Mouse (Mus musculus): ENCODE results near the gene Ppp1ca. TPM values are rescaled to one million over a fixed set of nuclear protein-coding genes. Genes with fewer than 3 reads are reported as not detected.

Gene Ppp1ca
- polyA plus RNA-seq, 1 experiment from 2014 or later, result 727 TPM

DNA sequence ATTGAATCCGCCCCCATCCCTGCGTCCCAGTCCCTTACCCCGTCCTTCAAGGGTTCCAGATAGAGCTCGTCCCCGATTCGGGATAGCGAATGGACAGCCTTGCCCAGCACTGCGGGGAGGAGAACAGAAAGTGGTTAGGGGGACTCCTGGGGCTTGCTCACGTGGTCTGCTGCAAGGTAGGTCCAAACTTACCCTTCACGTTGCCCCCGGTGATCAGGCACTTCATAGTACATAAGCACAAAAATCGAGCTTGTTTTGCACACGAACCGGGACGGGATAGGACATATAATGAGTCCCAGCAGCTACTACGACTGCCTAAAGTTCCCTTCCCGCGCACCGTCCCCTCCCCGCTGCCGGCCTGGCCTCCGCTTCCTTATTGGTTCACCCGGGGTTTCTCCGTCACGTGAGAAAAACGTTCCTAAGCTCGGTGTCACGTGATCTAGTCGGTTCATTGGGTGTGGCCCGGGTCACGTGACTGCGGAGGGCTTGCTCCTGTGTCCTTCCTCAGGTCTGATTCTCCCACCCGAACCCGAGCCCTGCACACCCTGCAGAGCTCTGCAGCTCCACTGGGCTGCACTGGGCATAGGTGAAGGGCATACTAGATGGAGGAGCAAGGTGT lies 9.5 kb downstream of the Ppp1ca start, which contains the start of gene Rad9a:
TSS of gene Rad9a (minus strand) at position 372 of the 619 bp plus-strand sequence.
- Histone ChIP-seq H3K36me3 (ENCODE audit: control insufficient read depth, insufficient read depth, low read length) (no peaks in the 10 kb centered on the region), H3K9me3 (replicated peaks; ENCODE audit: control insufficient read depth, low read length) (no peaks in the 10 kb centered on the region), H3K9ac (ENCODE audit: low read length) (peak within 1 kb of the TSS; percentile 88), H3K4me3 (replicated peaks; ENCODE audit: low read length) (peak within 1 kb of the TSS; percentile 81), H3K4me1 (ENCODE audit: control insufficient read depth, insufficient read depth, low read length) (peaks cover 22% of the 10 kb centered on the region), H3K27ac (ENCODE audit: low read length) (peak within 1 kb of the TSS; percentile 73), H3K27me3 (ENCODE audit: control insufficient read depth, insufficient read depth, low read length) (no peaks in the 10 kb centered on the region), H3K4me2 (ENCODE audit: low read depth, low read length) (peak within 1 kb of the TSS; percentile 100)
- under 1% methylated on average over 34 of the region's 34 CpGs for WGBS
- peak; percentile 85 for ATAC-seq (ENCODE audit: insufficient read depth, low FRiP score)

DNA sequence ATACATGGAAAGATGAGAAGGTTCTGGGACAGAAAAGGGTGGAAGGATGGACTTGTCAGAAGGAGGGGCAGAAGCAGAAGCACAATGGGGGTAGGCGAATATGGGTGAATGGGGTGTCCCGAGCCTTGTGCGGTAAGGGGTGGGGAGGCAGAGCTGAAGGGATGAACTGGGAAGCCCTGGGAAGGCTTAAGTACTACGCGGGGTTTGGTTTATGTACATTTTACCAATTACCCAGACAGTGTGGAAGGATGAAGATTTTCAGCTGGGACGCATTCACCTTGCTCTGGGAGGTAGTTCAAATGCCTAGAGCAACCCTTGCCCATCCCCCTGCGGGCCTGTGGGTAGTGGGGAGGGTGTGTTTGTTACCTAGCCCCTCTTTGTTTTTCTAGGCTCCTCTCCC lies 10.3 kb downstream of the Ppp1ca start:
- Histone ChIP-seq H3K9ac (ENCODE audit: low read length) (peak overlapping the region; percentile 88), H3K27me3 (ENCODE audit: control insufficient read depth, insufficient read depth, low read length) (no peaks in the 10 kb centered on the region), H3K4me2 (ENCODE audit: low read depth, low read length) (peak overlapping the region; percentile 100), H3K36me3 (ENCODE audit: control insufficient read depth, insufficient read depth, low read length) (no peaks in the 10 kb centered on the region), H3K4me3 (replicated peaks; ENCODE audit: low read length) (peak overlapping the region; percentile 81), H3K4me1 (ENCODE audit: control insufficient read depth, insufficient read depth, low read length) (peaks cover 22% of the 10 kb centered on the region), H3K27ac (ENCODE audit: low read length) (0 out of 2 replicates have a peak overlapping the region, but pooled peaks have one; percentile 59), H3K9me3 (replicated peaks; ENCODE audit: control insufficient read depth, low read length) (no peaks in the 10 kb centered on the region)
- ATAC-seq (ENCODE audit: insufficient read depth, low FRiP score), result no peak
- 28% methylated on average over 7 of the region's 7 CpGs for WGBS

DNA sequence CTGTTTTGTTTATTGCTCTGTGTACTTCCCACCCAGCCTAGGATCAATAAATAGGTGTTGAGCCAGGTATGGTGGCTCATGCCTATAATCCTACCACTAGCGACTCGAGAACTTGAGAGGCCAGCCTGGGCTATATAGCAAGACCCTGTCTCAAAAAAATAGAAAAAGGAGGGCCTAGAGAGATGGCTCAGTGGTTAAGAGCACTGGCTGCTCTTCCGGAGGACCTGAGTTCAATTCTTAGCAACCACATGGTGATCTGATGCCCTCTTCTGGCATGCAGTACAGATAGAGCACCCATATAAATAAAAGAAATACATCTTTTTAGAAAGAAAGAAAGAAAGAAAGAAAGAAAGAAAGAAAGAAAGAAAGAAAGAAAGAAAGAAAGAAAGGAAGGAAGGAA lies 11.3 kb downstream of the Ppp1ca start:
- H3K4me3 ChIP-seq (replicated peaks; ENCODE audit: low read length), result no peak overlapping the region
- H3K27me3 ChIP-seq (ENCODE audit: control insufficient read depth, insufficient read depth, low read length), result no peaks in the 10 kb centered on the region
- H3K4me2 ChIP-seq (ENCODE audit: low read depth, low read length), result no peak overlapping the region
- 60% methylated on average over 3 of the region's 3 CpGs for WGBS
- no peak for ATAC-seq (ENCODE audit: insufficient read depth, low FRiP score)
- peaks cover 22% of the 10 kb centered on the region for H3K4me1 ChIP-seq (ENCODE audit: control insufficient read depth, insufficient read depth, low read length)
- H3K27ac ChIP-seq (ENCODE audit: low read length), result no peak overlapping the region
- H3K9me3 ChIP-seq (replicated peaks; ENCODE audit: control insufficient read depth, low read length), result no peaks in the 10 kb centered on the region
- H3K9ac ChIP-seq (ENCODE audit: low read length), result no peak overlapping the region
- H3K36me3 ChIP-seq (ENCODE audit: control insufficient read depth, insufficient read depth, low read length), result no peaks in the 10 kb centered on the region

DNA sequence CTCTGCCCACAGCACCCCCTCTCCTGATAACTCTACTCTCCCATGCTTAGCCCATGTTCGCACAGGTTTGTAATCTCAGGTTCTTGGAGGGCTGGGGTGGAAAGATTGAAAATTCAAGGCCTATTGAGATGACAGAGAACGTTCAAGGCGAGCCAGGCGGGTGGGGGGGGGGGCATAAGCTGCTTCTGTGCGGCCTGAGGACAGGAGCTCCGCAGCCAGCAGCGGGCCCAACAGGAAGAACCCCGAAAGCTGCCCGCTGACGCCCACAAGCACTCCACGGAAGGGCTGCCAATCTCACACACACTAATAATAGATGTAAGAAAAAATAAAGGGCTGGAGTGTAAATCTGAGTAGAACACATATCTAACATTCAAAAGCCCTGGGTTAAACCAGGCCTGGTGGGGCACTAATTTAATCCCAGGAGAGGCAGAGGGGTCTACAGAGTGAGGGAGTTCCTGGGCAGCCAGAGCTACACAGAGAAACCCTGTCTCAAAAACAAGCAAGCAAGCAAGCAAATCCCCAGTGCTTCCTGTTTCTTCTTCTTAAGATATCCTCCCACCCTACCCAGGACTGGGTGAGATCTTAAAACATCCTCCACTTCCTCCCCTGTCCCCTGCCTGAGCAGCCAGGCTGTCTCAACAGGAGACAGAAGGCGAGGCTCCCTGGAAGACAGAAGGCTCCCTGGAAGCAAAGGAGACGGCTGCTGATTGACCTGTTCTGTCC lies 11.9 kb downstream of the Ppp1ca start:
- Histone ChIP-seq H3K4me3 (replicated peaks; ENCODE audit: low read length) (no peak overlapping the region), H3K9ac (ENCODE audit: low read length) (peak overlapping the region; percentile 32; the same call in 1 of the 2 replicates), H3K4me2 (ENCODE audit: low read depth, low read length) (no peak overlapping the region), H3K27ac (ENCODE audit: low read length) (no peak overlapping the region), H3K4me1 (ENCODE audit: control insufficient read depth, insufficient read depth, low read length) (peaks cover 22% of the 10 kb centered on the region), H3K36me3 (ENCODE audit: control insufficient read depth, insufficient read depth, low read length) (no peaks in the 10 kb centered on the region), H3K9me3 (replicated peaks; ENCODE audit: control insufficient read depth, low read length) (no peaks in the 10 kb centered on the region), H3K27me3 (ENCODE audit: control insufficient read depth, insufficient read depth, low read length) (no peaks in the 10 kb centered on the region)
- WGBS, result 56% methylated on average over 13 of the region's 13 CpGs
- ATAC-seq (ENCODE audit: insufficient read depth, low FRiP score), result no peak

DNA sequence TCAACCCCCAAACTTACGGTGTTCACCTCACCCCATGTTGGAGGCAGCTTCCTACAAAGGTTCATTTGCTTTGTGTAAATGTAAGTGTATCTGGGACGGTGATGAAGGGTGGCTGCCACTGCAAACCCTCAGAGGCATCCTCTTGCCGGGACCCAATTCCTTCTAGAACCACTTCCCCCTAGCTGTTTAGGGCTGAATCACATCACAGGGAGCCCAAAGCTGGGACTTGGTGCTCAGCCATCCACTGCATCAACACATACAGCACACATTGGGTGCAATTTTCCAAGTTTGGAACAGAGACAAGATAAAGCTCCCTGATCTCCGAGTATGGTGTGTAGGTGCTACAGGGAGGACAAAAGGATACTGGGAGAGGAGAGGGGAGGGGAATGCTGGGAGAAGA lies 13.0 kb downstream of the Ppp1ca start:
- Histone ChIP-seq H3K4me2 (ENCODE audit: low read depth, low read length) (no peak overlapping the region), H3K4me3 (replicated peaks; ENCODE audit: low read length) (no peak overlapping the region), H3K27ac (ENCODE audit: low read length) (no peak overlapping the region), H3K27me3 (ENCODE audit: control insufficient read depth, insufficient read depth, low read length) (no peaks in the 10 kb centered on the region), H3K9ac (ENCODE audit: low read length) (no peak overlapping the region; the same call in 1 of the 2 replicates), H3K4me1 (ENCODE audit: control insufficient read depth, insufficient read depth, low read length) (peaks cover 22% of the 10 kb centered on the region), H3K36me3 (ENCODE audit: control insufficient read depth, insufficient read depth, low read length) (no peaks in the 10 kb centered on the region), H3K9me3 (replicated peaks; ENCODE audit: control insufficient read depth, low read length) (no peaks in the 10 kb centered on the region)
- ATAC-seq (ENCODE audit: insufficient read depth, low FRiP score), result no peak
- WGBS, result 62% methylated on average over 4 of the region's 4 CpGs

DNA sequence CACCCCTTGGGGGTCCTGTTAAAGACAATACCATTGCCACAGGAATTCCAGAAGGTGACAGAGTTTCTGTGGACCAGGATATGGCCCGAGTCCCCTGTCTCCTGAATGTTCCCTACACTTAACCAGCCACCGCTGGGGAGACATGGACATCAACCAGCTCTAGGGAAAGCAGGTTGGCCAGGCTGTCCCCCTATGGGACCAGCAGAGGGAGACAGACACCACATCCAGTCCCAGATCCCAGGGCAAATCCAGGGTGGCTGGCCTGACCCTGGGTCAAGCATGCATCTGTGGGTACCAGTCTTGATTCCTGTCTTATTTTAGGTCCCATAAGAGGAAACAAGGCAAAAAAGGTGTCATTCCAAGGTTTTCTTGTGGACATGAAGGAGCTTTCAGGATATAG lies 15.1 kb downstream of the Ppp1ca start:
- H3K27me3 ChIP-seq (ENCODE audit: control insufficient read depth, insufficient read depth, low read length), result no peaks in the 10 kb centered on the region
- H3K27ac ChIP-seq (ENCODE audit: low read length), result no peak overlapping the region
- peak; percentile 60 for ATAC-seq (ENCODE audit: insufficient read depth, low FRiP score)
- WGBS, result 3% methylated on average over 2 of the region's 2 CpGs
- H3K36me3 ChIP-seq (ENCODE audit: control insufficient read depth, insufficient read depth, low read length), result no peaks in the 10 kb centered on the region
- no peaks in the 10 kb centered on the region for H3K9me3 ChIP-seq (replicated peaks; ENCODE audit: control insufficient read depth, low read length)
- H3K4me3 ChIP-seq (replicated peaks; ENCODE audit: low read length), result no peak overlapping the region
- no peak overlapping the region for H3K4me2 ChIP-seq (ENCODE audit: low read depth, low read length)
- no peak overlapping the region for H3K9ac ChIP-seq (ENCODE audit: low read length)
- H3K4me1 ChIP-seq (ENCODE audit: control insufficient read depth, insufficient read depth, low read length), result peaks cover 12% of the 10 kb centered on the region

DNA sequence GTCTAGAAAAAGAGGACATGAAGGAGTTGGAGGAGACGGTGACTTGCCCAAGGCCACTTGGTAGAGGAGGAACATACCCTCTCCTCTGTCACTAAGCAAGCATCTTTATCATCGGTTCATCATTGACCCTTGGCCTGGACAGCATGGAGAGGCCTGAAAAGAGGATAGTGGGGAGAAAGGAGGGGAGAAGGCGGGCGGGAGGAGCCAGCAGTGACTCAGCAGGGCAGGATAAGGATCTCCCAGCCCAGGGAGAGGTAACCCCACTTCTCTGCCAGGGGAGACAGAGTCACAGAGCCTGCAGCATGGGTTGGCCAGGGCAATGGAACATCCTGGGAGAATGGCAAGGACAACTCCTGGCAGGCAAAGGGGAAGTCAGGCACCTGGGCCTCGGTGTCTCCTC lies 16.7 kb downstream of the Ppp1ca start:
- Histone ChIP-seq H3K4me2 (ENCODE audit: low read depth, low read length) (no peak overlapping the region), H3K9ac (ENCODE audit: low read length) (0 out of 2 replicates have a peak overlapping the region, but pooled peaks have one; percentile 7), H3K36me3 (ENCODE audit: control insufficient read depth, insufficient read depth, low read length) (no peaks in the 10 kb centered on the region), H3K9me3 (replicated peaks; ENCODE audit: control insufficient read depth, low read length) (no peaks in the 10 kb centered on the region), H3K4me1 (ENCODE audit: control insufficient read depth, insufficient read depth, low read length) (peaks cover 17% of the 10 kb centered on the region), H3K27ac (ENCODE audit: low read length) (no peak overlapping the region), H3K4me3 (replicated peaks; ENCODE audit: low read length) (no peak overlapping the region), H3K27me3 (ENCODE audit: control insufficient read depth, insufficient read depth, low read length) (no peaks in the 10 kb centered on the region)
- ATAC-seq (ENCODE audit: insufficient read depth, low FRiP score), result no peak
- 73% methylated on average over 5 of the region's 5 CpGs for WGBS

DNA sequence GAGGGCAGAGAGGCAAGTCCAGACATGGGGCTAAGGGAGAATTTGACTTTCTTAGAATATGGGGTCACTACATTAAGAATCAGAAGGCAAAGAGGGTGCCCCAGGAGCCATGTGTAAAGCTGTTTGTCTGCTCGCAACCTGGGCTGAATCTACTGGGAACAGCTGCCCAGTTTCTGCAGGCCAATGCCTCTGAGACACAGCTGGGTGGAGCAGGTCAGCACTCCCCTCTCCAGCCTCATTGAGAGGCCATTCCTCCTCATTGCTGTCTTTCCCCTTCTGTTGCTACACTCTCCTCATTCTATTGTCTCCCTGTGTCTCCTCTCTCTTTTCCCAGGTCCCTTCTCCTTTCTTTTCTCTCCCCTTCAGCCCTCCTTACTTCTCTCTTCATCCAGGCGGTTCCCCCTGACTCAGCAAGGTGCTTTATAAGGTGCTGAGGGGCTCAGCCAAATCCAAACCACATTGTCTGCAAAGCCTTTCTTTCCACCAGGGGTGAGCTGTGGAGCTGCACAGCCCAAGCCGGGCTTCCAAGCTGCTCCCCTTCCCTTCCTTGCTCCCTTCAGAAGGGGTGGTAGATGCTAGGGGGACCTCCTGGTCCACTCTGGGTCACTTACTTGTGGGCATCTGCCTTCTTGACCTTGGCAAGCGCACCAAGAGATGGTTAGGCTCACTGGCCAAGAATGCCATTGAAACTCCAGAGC lies 20.2 kb downstream of the Ppp1ca start:
- H3K9ac ChIP-seq (ENCODE audit: low read length), result peak overlapping the region; percentile 6
- H3K4me2 ChIP-seq (ENCODE audit: low read depth, low read length), result no peak overlapping the region
- H3K27ac ChIP-seq (ENCODE audit: low read length), result no peak overlapping the region
- H3K27me3 ChIP-seq (ENCODE audit: control insufficient read depth, insufficient read depth, low read length), result no peaks in the 10 kb centered on the region
- 52% methylated on average over 4 of the region's 4 CpGs for WGBS
- no peaks in the 10 kb centered on the region for H3K9me3 ChIP-seq (replicated peaks; ENCODE audit: control insufficient read depth, low read length)
- H3K4me3 ChIP-seq (replicated peaks; ENCODE audit: low read length), result no peak overlapping the region
- peaks cover 43% of the 10 kb centered on the region for H3K4me1 ChIP-seq (ENCODE audit: control insufficient read depth, insufficient read depth, low read length)
- no peak for ATAC-seq (ENCODE audit: insufficient read depth, low FRiP score)
- H3K36me3 ChIP-seq (ENCODE audit: control insufficient read depth, insufficient read depth, low read length), result no peaks in the 10 kb centered on the region

DNA sequence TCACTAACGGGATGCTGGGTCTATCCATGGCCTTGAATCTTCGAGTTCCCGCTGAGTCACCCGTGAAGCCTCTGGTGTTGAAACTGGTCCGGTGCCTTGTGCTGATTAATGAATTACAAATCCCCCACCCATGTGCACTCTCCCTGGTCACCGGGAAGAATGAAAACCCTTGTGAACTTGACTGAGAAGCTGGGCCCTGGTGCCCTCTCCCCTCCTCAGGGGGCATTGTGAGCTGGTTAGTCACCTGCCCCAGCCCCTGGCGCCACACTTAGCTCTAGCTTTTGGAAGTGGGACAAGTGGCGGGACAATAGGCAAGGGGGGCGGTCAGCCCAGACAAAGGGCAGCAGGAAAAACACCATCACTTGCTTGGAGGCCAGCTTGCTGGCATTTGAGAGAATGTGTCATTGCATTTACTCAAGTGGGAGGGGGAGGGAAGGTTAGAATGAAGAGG lies 21.7 kb downstream of the Ppp1ca start:
- Histone ChIP-seq H3K27me3 (ENCODE audit: control insufficient read depth, insufficient read depth, low read length) (no peaks in the 10 kb centered on the region), H3K27ac (ENCODE audit: low read length) (peak overlapping the region; percentile 95), H3K9me3 (replicated peaks; ENCODE audit: control insufficient read depth, low read length) (no peaks in the 10 kb centered on the region), H3K4me1 (ENCODE audit: control insufficient read depth, insufficient read depth, low read length) (peaks cover 54% of the 10 kb centered on the region), H3K4me2 (ENCODE audit: low read depth, low read length) (peak overlapping the region; percentile 92), H3K4me3 (replicated peaks; ENCODE audit: low read length) (peak overlapping the region; percentile 80), H3K36me3 (ENCODE audit: control insufficient read depth, insufficient read depth, low read length) (no peaks in the 10 kb centered on the region), H3K9ac (ENCODE audit: low read length) (peak overlapping the region; percentile 96)
- WGBS, result 13% methylated on average over 9 of the region's 9 CpGs
- ATAC-seq (ENCODE audit: insufficient read depth, low FRiP score), result no peak

All from stomach, embryonic 16.5 days (tissue).